ENCODE assay signal across 12 mouse cellular contexts in the genomic region with DNA sequence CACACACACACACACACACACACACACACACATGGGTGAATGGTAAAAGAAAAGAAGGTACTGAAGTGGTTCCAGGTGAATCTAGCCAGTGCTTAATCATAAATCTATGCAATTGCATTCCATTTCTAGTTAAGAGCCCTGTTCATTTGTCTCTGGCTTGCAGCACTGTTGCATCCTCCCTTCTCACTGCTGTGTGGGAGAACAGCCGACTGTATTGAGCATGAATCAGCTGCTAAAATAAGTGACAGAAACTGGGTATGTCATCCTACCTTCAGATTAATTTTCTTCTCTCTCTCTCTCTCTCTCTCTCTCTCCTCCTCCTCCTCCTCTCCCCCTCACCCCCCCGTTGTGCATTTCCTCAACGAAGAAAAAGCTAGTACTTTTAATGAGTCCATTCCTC.
"Had no signal": no experiment of that assay in that cellular context is flagged by ENCODE, and none has a peak within 500 bp of the region (broad histone marks: within the 10 kb centered on the region; RNA-seq: fewer than 3 reads in every experiment).

No protein-coding gene starts in this region.

- DNase-seq: kidney, adult 2 months; kidney, postnatal 14 days; lung, adult 18-20 months; lung, postnatal 36 days; thymus, postnatal 4 days had no signal

- H3K27me3 ChIP-seq: kidney, embryonic 15.5 days; limb, embryonic 13.5 days; midbrain, embryonic 15.5 days; neural tube, embryonic 12.5 days; stomach, embryonic 15.5 days had no signal

- H3K27ac ChIP-seq: kidney, embryonic 15.5 days; left cerebral cortex, adult 2 months; limb, embryonic 13.5 days; liver, embryonic 14.5 days; midbrain, embryonic 15.5 days; neural tube, embryonic 12.5 days; stomach, embryonic 15.5 days had no signal

- H3K4me3 ChIP-seq: kidney, embryonic 15.5 days; left cerebral cortex, adult 2 months; limb, embryonic 13.5 days; midbrain, embryonic 15.5 days; neural tube, embryonic 12.5 days; stomach, embryonic 15.5 days had no signal

- H3K4me1 ChIP-seq: kidney, embryonic 15.5 days; limb, embryonic 13.5 days; midbrain, embryonic 15.5 days; neural tube, embryonic 12.5 days; stomach, embryonic 15.5 days had no signal
